Mouse (Mus musculus): ENCODE results near the gene Ampd3.

DNA sequence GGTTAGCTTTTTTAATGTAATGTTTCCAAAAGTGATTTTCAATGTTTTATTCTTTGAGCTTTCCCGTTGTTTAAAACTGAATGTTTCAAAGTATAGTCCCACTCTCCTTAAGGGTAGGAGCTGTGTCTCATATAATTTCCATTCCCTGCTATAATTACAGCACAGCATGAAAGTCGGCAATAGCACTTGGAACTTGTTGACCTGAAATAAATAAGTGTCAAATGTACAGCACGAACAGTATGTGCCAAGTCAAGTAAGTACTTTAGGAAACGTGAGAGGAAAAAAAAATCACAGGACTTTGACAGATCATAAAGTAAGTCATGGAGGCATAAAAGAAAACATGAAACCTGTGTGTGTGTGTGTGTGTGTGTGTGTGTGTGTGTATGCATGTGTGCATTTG, 54.0 kb downstream of the Ampd3 start:
- TF ChIP-seq POLR2A (IDR thresholded peaks at IDR 0.05; ENCODE audit: borderline replicate concordance, insufficient read depth, low read length) (no peak), CTCF (IDR thresholded peaks at IDR 0.05; ENCODE audit: borderline replicate concordance, insufficient read depth, low read depth, low read length) (no peak)
